Mouse (Mus musculus): Measurements from ENCODE around the gene Rnf150.

- TF ChIP-seq POLR2A (IDR thresholded peaks at IDR 0.05; ENCODE audit: borderline replicate concordance, low read depth, low read length) (no peak), CTCF (IDR thresholded peaks at IDR 0.05; ENCODE audit: low read depth, low read length) (no peak)
These were observed 215.8 kb downstream of the Rnf150 start for GRCm38 (mm10) chr8:83078701-83079533.
